Mouse (Mus musculus): ENCODE results near the gene Cirbp. TPM values are rescaled to one million over a fixed set of nuclear protein-coding genes. Genes with fewer than 3 reads are reported as not detected.

Cirbp gene
- polyA plus RNA-seq, 1 experiment: 3.9 TPM

DNA sequence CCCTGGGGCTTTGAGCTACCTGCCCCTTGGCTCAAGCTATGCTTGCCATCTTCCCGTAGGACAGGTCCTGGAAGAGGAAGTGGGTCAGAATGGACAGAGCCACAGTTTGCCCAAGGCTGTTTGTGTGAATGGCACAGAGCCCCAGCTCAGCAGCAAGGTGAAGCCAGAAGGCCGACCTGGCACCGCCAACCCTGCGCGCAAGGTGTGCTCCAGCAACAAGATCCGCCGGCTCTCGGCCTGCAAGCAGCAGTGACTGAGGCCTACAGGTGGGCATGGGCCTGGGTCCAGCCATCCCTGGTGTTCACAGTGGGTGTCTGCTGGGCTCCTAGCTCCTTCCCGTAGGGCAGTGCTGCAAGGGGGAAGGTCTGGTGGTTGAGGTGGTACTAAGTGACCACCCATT is 35.9 kb upstream of the Cirbp start:
- Histone ChIP-seq H3K4me3 (replicated peaks) (no peak overlapping the region), H3K27me3 (ENCODE audit: control insufficient read depth) (peaks cover 7% of the 10 kb centered on the region), H3K36me3 (ENCODE audit: control insufficient read depth) (peaks cover 88% of the 10 kb centered on the region), H3K9me3 (ENCODE audit: control insufficient read depth, low read length) (peaks cover 12% of the 10 kb centered on the region), H3K4me1 (ENCODE audit: control insufficient read depth) (peaks cover 79% of the 10 kb centered on the region)
- no peak for TF ChIP-seq TAL1 (IDR thresholded peaks at IDR 0.05; ENCODE audit: low read length)
- TF ChIP-seq GATA1 (IDR thresholded peaks at IDR 0.05; ENCODE audit: low read length): no peak

- H3K9me3 ChIP-seq (ENCODE audit: control insufficient read depth, low read length): peaks cover 12% of the 10 kb centered on the region
- H3K4me3 ChIP-seq (replicated peaks): no peak overlapping the region
- H3K36me3 ChIP-seq (ENCODE audit: control insufficient read depth): peaks cover 83% of the 10 kb centered on the region
- H3K27me3 ChIP-seq (ENCODE audit: control insufficient read depth): peaks cover 14% of the 10 kb centered on the region
- H3K4me1 ChIP-seq (ENCODE audit: control insufficient read depth): peaks cover 75% of the 10 kb centered on the region
- TF ChIP-seq TAL1 (IDR thresholded peaks at IDR 0.05; ENCODE audit: low read length) (no peak), GATA1 (IDR thresholded peaks at IDR 0.05; ENCODE audit: low read length) (no peak)
Observed at GRCm38 (mm10) chr10:80130403-80131031, 35.3 kb upstream of the Cirbp start.

- Histone ChIP-seq H3K4me3 (replicated peaks) (no peak overlapping the region), H3K27me3 (ENCODE audit: control insufficient read depth) (peaks cover 23% of the 10 kb centered on the region), H3K4me1 (ENCODE audit: control insufficient read depth) (peaks cover 67% of the 10 kb centered on the region), H3K9me3 (ENCODE audit: control insufficient read depth, low read length) (peaks cover 14% of the 10 kb centered on the region), H3K36me3 (ENCODE audit: control insufficient read depth) (peaks cover 74% of the 10 kb centered on the region)
- TF ChIP-seq GATA1 (IDR thresholded peaks at IDR 0.05; ENCODE audit: low read length) (no peak), TAL1 (IDR thresholded peaks at IDR 0.05; ENCODE audit: low read length) (no peak)
Observed at GRCm38 (mm10) chr10:80131316-80131951, 34.4 kb upstream of the Cirbp start.

DNA sequence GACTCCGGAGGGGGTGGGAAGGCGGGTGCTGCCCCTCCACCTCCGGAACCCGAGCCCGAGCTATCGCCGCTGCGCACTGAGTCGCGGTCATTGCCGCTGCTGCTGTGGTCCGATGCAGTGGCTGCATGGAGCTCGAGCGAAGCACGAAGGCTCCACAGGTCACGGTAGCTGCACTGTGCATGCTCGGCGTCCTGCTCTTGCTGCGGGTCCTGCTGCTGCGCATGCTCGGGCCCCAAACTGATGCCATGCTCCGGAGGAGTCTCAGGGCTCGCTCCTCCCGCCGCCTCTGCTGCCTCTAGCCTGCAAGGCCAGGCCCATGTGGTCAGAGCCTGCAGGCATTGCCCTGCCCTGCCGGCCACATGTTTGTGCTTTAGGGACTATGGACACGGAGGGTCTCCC is 33.8 kb upstream of the Cirbp start:
- H3K4me1 ChIP-seq (ENCODE audit: control insufficient read depth): peaks cover 67% of the 10 kb centered on the region
- H3K4me3 ChIP-seq (replicated peaks): no peak overlapping the region
- peaks cover 17% of the 10 kb centered on the region for H3K9me3 ChIP-seq (ENCODE audit: control insufficient read depth, low read length)
- peaks cover 69% of the 10 kb centered on the region for H3K36me3 ChIP-seq (ENCODE audit: control insufficient read depth)
- TF ChIP-seq TAL1 (IDR thresholded peaks at IDR 0.05; ENCODE audit: low read length) (no peak), GATA1 (IDR thresholded peaks at IDR 0.05; ENCODE audit: low read length) (no peak)
- H3K27me3 ChIP-seq (ENCODE audit: control insufficient read depth): peaks cover 28% of the 10 kb centered on the region

DNA sequence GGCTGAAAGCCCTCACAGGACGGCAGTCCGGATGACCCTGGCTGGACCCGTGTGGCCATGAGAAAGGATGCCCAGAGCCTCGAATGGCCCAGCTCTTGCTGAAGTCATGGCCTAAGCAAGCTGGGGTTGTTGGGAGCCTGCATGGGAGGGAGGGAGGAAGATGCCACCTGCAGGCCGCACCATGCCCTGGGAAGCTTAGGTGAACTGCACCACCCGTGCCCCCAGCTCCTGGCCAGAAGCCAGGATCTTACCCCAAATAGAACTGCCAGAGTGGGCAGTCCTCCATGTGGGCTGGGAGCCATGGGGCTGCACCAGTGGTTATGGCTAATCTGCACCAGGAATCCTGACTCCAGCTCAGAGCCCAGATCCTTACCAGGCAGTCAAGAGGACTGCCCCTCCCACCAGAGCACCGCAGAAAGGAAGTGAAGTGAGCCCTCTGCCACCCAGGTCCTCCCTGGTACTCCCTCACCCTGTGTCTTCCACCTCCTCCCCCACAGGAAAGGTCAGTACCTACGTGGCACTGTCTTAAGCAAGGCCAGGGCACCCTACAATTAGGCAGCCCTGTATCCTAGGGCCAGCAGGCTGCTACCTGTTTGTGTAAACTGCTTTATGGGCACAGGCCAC is 32.4 kb upstream of the Cirbp start:
- peaks cover 42% of the 10 kb centered on the region for H3K27me3 ChIP-seq (ENCODE audit: control insufficient read depth)
- peaks cover 55% of the 10 kb centered on the region for H3K36me3 ChIP-seq (ENCODE audit: control insufficient read depth)
- no peak for TF ChIP-seq GATA1 (IDR thresholded peaks at IDR 0.05; ENCODE audit: low read length)
- TF ChIP-seq TAL1 (IDR thresholded peaks at IDR 0.05; ENCODE audit: low read length): no peak
- no peak overlapping the region for H3K4me3 ChIP-seq (replicated peaks)
- peaks cover 20% of the 10 kb centered on the region for H3K9me3 ChIP-seq (ENCODE audit: control insufficient read depth, low read length)
- peaks cover 67% of the 10 kb centered on the region for H3K4me1 ChIP-seq (ENCODE audit: control insufficient read depth)

- peaks cover 20% of the 10 kb centered on the region for H3K9me3 ChIP-seq (ENCODE audit: control insufficient read depth, low read length)
- TF ChIP-seq TAL1 (IDR thresholded peaks at IDR 0.05; ENCODE audit: low read length) (no peak), GATA1 (IDR thresholded peaks at IDR 0.05; ENCODE audit: low read length) (no peak)
- peaks cover 44% of the 10 kb centered on the region for H3K36me3 ChIP-seq (ENCODE audit: control insufficient read depth)
- H3K4me3 ChIP-seq (replicated peaks): no peak overlapping the region
- peaks cover 70% of the 10 kb centered on the region for H3K4me1 ChIP-seq (ENCODE audit: control insufficient read depth)
- peaks cover 53% of the 10 kb centered on the region for H3K27me3 ChIP-seq (ENCODE audit: control insufficient read depth)
Observed at GRCm38 (mm10) chr10:80134421-80134820, 31.4 kb upstream of the Cirbp start.

GRCm38 (mm10) chr10:80135161-80135560 is 30.6 kb upstream of the Cirbp start:
- peaks cover 60% of the 10 kb centered on the region for H3K27me3 ChIP-seq (ENCODE audit: control insufficient read depth)
- peaks cover 20% of the 10 kb centered on the region for H3K9me3 ChIP-seq (ENCODE audit: control insufficient read depth, low read length)
- no peak overlapping the region for H3K4me3 ChIP-seq (replicated peaks)
- TF ChIP-seq TAL1 (IDR thresholded peaks at IDR 0.05; ENCODE audit: low read length): no peak
- no peak for TF ChIP-seq GATA1 (IDR thresholded peaks at IDR 0.05; ENCODE audit: low read length)
- peaks cover 37% of the 10 kb centered on the region for H3K36me3 ChIP-seq (ENCODE audit: control insufficient read depth)
- peaks cover 71% of the 10 kb centered on the region for H3K4me1 ChIP-seq (ENCODE audit: control insufficient read depth)

DNA sequence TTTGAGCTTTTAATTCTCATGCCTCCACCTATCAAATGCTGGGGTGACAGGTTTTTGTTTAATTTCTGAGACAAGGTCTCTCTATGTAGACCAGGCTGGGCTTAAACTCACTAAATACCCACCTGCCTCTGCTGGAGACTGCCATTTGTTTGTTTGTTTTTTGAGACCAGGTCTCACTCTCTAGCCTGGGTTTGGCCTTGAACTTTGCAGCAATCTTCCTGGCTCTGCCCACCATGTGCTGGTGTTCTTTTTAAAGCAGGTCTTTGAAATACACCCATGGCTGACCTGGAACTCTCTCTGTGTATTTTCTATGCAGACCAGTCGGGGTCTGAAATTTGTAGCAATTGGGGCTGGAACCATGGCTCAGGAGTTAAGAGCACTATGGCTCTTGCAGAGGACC is 30.1 kb upstream of the Cirbp start:
- H3K36me3 ChIP-seq (ENCODE audit: control insufficient read depth): peaks cover 32% of the 10 kb centered on the region
- H3K4me1 ChIP-seq (ENCODE audit: control insufficient read depth): peaks cover 73% of the 10 kb centered on the region
- peaks cover 20% of the 10 kb centered on the region for H3K9me3 ChIP-seq (ENCODE audit: control insufficient read depth, low read length)
- peaks cover 62% of the 10 kb centered on the region for H3K27me3 ChIP-seq (ENCODE audit: control insufficient read depth)
- TF ChIP-seq TAL1 (IDR thresholded peaks at IDR 0.05; ENCODE audit: low read length) (no peak), GATA1 (IDR thresholded peaks at IDR 0.05; ENCODE audit: low read length) (no peak)
- no peak overlapping the region for H3K4me3 ChIP-seq (replicated peaks)

DNA sequence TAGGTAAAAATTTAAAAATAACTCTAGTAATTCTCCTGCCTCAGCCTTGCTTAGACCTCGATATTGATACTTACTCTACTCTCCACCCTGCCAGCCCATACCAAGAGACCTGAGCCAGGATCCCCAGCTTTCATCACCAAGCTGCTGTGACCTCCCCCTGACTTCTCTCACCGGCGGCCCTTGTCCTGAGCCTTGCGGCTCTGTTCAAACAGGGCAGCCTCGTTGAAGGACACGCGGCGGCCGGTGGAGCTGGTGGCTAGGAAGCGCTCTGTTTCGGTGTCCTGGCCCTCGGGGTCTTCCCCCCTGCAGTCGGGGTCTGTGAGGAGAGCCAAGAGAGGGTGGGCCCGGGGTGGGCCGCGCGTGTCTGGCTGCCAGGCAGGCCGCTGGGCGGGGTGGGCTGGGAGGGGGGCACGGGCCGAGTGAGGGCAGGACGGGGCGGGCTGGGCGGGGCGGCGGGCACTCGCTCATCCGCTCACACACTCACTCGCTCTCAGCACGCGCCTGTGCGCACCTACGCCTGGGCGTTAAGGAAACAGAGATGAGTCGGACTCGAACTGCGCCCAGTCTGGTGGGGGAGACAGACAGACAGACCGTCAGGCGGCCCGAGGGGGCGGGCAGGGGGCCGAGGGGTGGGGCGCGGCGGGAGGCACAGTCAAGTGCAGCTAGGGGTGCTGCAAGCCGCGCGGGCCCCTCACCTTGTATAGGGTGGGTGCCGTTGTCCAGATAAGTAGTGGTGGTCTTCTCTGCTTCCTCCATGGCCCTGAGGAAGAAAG is 29.4 kb upstream of the Cirbp start:
- peaks cover 24% of the 10 kb centered on the region for H3K36me3 ChIP-seq (ENCODE audit: control insufficient read depth)
- H3K4me3 ChIP-seq (replicated peaks): peak overlapping the region; percentile 45
- peaks cover 73% of the 10 kb centered on the region for H3K4me1 ChIP-seq (ENCODE audit: control insufficient read depth)
- peaks cover 13% of the 10 kb centered on the region for H3K9me3 ChIP-seq (ENCODE audit: control insufficient read depth, low read length)
- H3K27me3 ChIP-seq (ENCODE audit: control insufficient read depth): peaks cover 62% of the 10 kb centered on the region
- TF ChIP-seq GATA1 (IDR thresholded peaks at IDR 0.05; ENCODE audit: low read length) (no peak), TAL1 (IDR thresholded peaks at IDR 0.05; ENCODE audit: low read length) (no peak)
